Mouse (Mus musculus) cortical plate, adult 2 months (tissue): ENCODE results near the gene Rasal1.

Source experiments
- CTCF ChIP-seq: fragments of 200-500 bp; IDR thresholded peaks from 2 replicates; pipeline ENCODE4 v1.5.1; 2011; ENCODE audit warnings: mild to moderate bottlenecking, control low read depth, low read length; ENCODE audit not compliant: insufficient read depth; ENCODE audit errors: extremely low read depth
- POLR2A ChIP-seq: fragments of 200-500 bp; IDR thresholded peaks from 2 replicates; pipeline ENCODE4 v1.6.1; 2011; ENCODE audit warnings: mild to moderate bottlenecking, low read length, control low read depth; ENCODE audit not compliant: insufficient read depth; ENCODE audit errors: extremely low read depth

DNA sequence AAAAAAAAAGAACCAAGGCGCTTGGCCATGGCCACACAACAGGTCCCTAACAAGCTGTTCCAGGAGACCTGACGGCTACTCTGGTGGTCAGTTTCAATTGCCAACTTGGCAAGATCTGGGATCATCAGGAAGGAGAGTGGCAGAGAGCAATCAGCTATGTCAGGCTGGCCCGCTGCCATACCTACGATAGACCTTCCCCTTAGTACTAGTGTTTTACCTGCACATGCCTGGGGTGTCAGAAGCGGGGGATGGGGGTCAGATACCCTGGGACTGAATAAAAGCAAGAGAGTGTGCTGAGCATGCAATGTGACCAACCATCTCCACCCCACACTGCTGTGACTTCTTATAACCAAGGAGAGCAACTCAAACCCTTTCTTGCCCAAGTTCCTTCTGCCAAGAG lies 37.7 kb upstream of the Rasal1 start:
- TF ChIP-seq POLR2A (no peak), CTCF (no peak)
